Comparison of ENCODE assay signal across 13 mouse cellular contexts in the genomic region with DNA sequence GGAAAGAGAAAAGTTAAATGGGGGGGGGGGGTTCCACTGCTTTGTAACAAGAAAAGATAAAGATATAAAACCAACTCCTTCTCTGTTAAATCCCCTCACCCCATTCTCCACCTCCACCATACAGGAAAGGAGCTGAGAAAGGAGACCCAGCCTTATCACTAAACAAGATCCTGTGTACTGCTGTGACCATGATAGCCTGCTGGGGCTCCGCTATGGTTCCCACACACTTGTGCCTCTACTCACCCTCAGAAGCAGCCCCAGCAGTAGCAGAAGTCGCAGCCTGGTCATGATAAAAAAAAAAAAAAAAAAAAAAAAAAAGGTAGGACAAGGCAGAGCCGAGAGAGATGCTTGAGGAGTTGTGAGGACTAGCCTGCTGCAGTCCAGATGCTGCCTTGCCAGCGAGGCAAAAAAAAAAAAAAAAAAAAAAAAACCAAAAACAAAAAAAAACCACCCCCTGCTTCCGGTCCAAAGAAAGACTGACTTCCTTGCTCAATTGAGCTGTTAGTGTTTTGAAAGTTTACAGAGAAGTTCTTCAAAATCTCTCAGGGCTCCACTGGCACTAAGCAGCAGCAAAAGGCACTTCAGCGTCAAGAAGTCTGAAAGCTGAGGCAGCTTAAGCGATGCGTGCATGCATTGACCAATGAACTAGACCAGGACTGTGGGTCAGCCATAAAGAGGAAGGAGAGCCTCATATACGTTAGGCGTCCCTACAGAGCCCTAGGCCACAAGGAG. TPM values are rescaled to one million over a fixed set of nuclear protein-coding genes. Genes with fewer than 3 reads are reported as not detected.
DNase-seq lines count a peak whose midpoint lies in the region; ATAC-seq and TF ChIP-seq lines count a peak whose summit lies in the region.
"Had no signal": no experiment of that assay in that cellular context is flagged by ENCODE, and none has a peak within 500 bp of the region (broad histone marks: within the 10 kb centered on the region; RNA-seq: fewer than 3 reads in every experiment).

No protein-coding gene starts in this region.

- WGBS in hindbrain, embryonic 16.5 days: 62% methylated on average over 10 of the region's 10 CpGs
- WGBS in forebrain, postnatal 0 days: 63% methylated on average over 10 of the region's 10 CpGs

- no peaks in the 10 kb centered on the region for H3K4me1 ChIP-seq in hindbrain, embryonic 16.5 days (ENCODE audit: control insufficient read depth, insufficient read depth, low read depth, low read length)
- H3K4me1 ChIP-seq in forebrain, postnatal 0 days (ENCODE audit: insufficient read depth): no peaks in the 10 kb centered on the region
- H3K4me1 ChIP-seq: embryonic facial prominence, embryonic 15.5 days; lung, embryonic 15.5 days had no signal

- H3K27ac ChIP-seq in gastrocnemius, adult 2 months: peak overlapping the region; percentile 41
- no peak overlapping the region for H3K27ac ChIP-seq in hindbrain, embryonic 16.5 days (ENCODE audit: low read depth, low read length)
- no peak overlapping the region for H3K27ac ChIP-seq in forebrain, postnatal 0 days (ENCODE audit: low read depth, low read length)
- H3K27ac ChIP-seq: embryonic facial prominence, embryonic 15.5 days; lung, embryonic 15.5 days had no signal

- TF ChIP-seq CTCF in gastrocnemius, adult 2 months (IDR thresholded peaks at IDR 0.05): no peak
- TF ChIP-seq CTCF in forebrain, postnatal 0 days (IDR thresholded peaks at IDR 0.05; ENCODE audit: low read depth): no peak

- no peaks in the 10 kb centered on the region; the same call in 1 of the 2 replicates for H3K27me3 ChIP-seq in hindbrain, embryonic 16.5 days (replicated peaks; ENCODE audit: control insufficient read depth, insufficient read depth, low read length)
- H3K27me3 ChIP-seq in forebrain, postnatal 0 days (ENCODE audit: insufficient read depth, low read length): no peaks in the 10 kb centered on the region
- H3K27me3 ChIP-seq: embryonic facial prominence, embryonic 15.5 days; lung, embryonic 15.5 days had no signal

- intact Hi-C loops in gastrocnemius, adult 2 months (cut with DNase I): no loop called here

- H3K36me3 ChIP-seq in hindbrain, embryonic 16.5 days (ENCODE audit: control insufficient read depth, insufficient read depth, low read length): no peaks in the 10 kb centered on the region
- no peaks in the 10 kb centered on the region for H3K36me3 ChIP-seq in forebrain, postnatal 0 days (ENCODE audit: insufficient read depth)
- H3K36me3 ChIP-seq: embryonic facial prominence, embryonic 15.5 days; lung, embryonic 15.5 days had no signal

- H3K4me2 ChIP-seq in hindbrain, embryonic 16.5 days (ENCODE audit: low read length): no peak overlapping the region
- no peak overlapping the region for H3K4me2 ChIP-seq in forebrain, postnatal 0 days (ENCODE audit: low read depth)
- H3K4me2 ChIP-seq: embryonic facial prominence, embryonic 15.5 days; lung, embryonic 15.5 days had no signal

- ATAC-seq in megakaryocyte-erythroid progenitor cell, adult 5-6 weeks (replicated peaks; ENCODE audit: low FRiP score, low TSS enrichment, poor library complexity, severe bottlenecking): peak; percentile 87
- ATAC-seq in hindbrain, embryonic 16.5 days: no peak
- no peak for ATAC-seq in forebrain, postnatal 0 days

- no peaks in the 10 kb centered on the region for H3K9me3 ChIP-seq in hindbrain, embryonic 16.5 days (ENCODE audit: control insufficient read depth, low read length)
- no peaks in the 10 kb centered on the region for H3K9me3 ChIP-seq in forebrain, postnatal 0 days (ENCODE audit: low read length)
- H3K9me3 ChIP-seq: embryonic facial prominence, embryonic 15.5 days; lung, embryonic 15.5 days had no signal

- peak overlapping the region; percentile 57 for H3K4me3 ChIP-seq in gastrocnemius, adult 2 months
- no peak overlapping the region for H3K4me3 ChIP-seq in hindbrain, embryonic 16.5 days (ENCODE audit: low read length)
- H3K4me3 ChIP-seq in forebrain, postnatal 0 days (ENCODE audit: low read depth, low read length): no peak overlapping the region
- H3K4me3 ChIP-seq: embryonic facial prominence, embryonic 15.5 days; lung, embryonic 15.5 days had no signal

- no peak for DNase-seq in gastrocnemius, adult 2 months
- no peak for DNase-seq in gastrocnemius, postnatal 10 days
- peak; percentile 17 to 24 for DNase-seq in spleen, postnatal 10 days (ENCODE audit: low spot score in 2 of 2)
- no peak for DNase-seq in spleen, adult 12 weeks (ENCODE audit: low spot score)
- no peak for DNase-seq in forebrain, postnatal 0 days
- DNase-seq in adrenal gland, postnatal 10 days: no peak
- DNase-seq: cerebellum, adult 18-20 months; kidney, adult 18-20 months; layer of hippocampus, postnatal 36 days had no signal

- H3K9ac ChIP-seq in hindbrain, embryonic 16.5 days (ENCODE audit: low read depth, low read length): no peak overlapping the region
- no peak overlapping the region for H3K9ac ChIP-seq in forebrain, postnatal 0 days
- H3K9ac ChIP-seq: embryonic facial prominence, embryonic 15.5 days; lung, embryonic 15.5 days had no signal

RNA-seq across cellular contexts. Expression of gene Tnfrsf26, which starts 0.8 kb away (rescaled TPM):
- under 1 TPM; 0.17 to 0.23 TPM for total RNA-seq in gastrocnemius, adult 2 months (2021)
- under 1 TPM; 0.33 to 0.75 TPM for total RNA-seq in gastrocnemius, postnatal 10 days (2021)
- 1.1 and 1.4 TPM in 2 replicates for total RNA-seq in megakaryocyte-erythroid progenitor cell, adult 5-6 weeks (2014; fragmentation: Nextera tagmentation)
- 0.42 and 1.1 TPM in 2 replicates for total RNA-seq in megakaryocyte-erythroid progenitor cell, adult 5-6 weeks (2017)
- polyA plus RNA-seq in hindbrain, embryonic 16.5 days (2015; fragmentation: Nextera tagmentation; extraction: Ambion mirVana): 0.07 and 0.18 TPM in 2 replicates
- total RNA-seq in forebrain, postnatal 0 days (2014; rRNA removed): 0.10 and 0.46 TPM in 2 replicates
- polyA plus RNA-seq in forebrain, postnatal 0 days (2015; fragmentation: Nextera tagmentation; extraction: Ambion mirVana): 0.11 and 0.16 TPM in 2 replicates
- total RNA-seq in adrenal gland, postnatal 10 days (2021): 1 to 10 TPM; 1.1 to 1.5 TPM

RNA-seq across cellular contexts. Expression of gene Tnfrsf22, which starts 21.7 kb away (rescaled TPM):
- total RNA-seq in gastrocnemius, adult 2 months (2021): 1 to 10 TPM in 1 of 2 experiments, under 1 TPM in 1; 0.97 to 2.1 TPM
- total RNA-seq in gastrocnemius, postnatal 10 days (2021): 1 to 10 TPM; 2.5 to 3.9 TPM
- 3.0 and 6.0 TPM in 2 replicates for total RNA-seq in megakaryocyte-erythroid progenitor cell, adult 5-6 weeks (2014; fragmentation: Nextera tagmentation)
- total RNA-seq in megakaryocyte-erythroid progenitor cell, adult 5-6 weeks (2017): 0.08 and 2.7 TPM in 2 replicates
- 2.4 and 5.0 TPM in 2 replicates for polyA plus RNA-seq in hindbrain, embryonic 16.5 days (2015; fragmentation: Nextera tagmentation; extraction: Ambion mirVana)
- total RNA-seq in forebrain, postnatal 0 days (2014; rRNA removed): 1.3 and 1.8 TPM in 2 replicates
- 3.6 and 4.9 TPM in 2 replicates for polyA plus RNA-seq in forebrain, postnatal 0 days (2015; fragmentation: Nextera tagmentation; extraction: Ambion mirVana)
- 1 to 10 TPM; 5.2 to 7.0 TPM for total RNA-seq in adrenal gland, postnatal 10 days (2021)

RNA-seq across cellular contexts. Expression of gene Cars, which starts 27.8 kb away (rescaled TPM):
- 10 to 100 TPM; 37.2 to 42.3 TPM for total RNA-seq in gastrocnemius, adult 2 months (2021)
- total RNA-seq in gastrocnemius, postnatal 10 days (2021): 10 to 100 TPM; 36.0 to 43.5 TPM
- 83.0 and 151 TPM in 2 replicates for total RNA-seq in megakaryocyte-erythroid progenitor cell, adult 5-6 weeks (2014; fragmentation: Nextera tagmentation)
- 82.1 and 85.1 TPM in 2 replicates for total RNA-seq in megakaryocyte-erythroid progenitor cell, adult 5-6 weeks (2017)
- 71.6 and 73.9 TPM in 2 replicates for polyA plus RNA-seq in hindbrain, embryonic 16.5 days (2015; fragmentation: Nextera tagmentation; extraction: Ambion mirVana)
- 51.5 and 68.1 TPM in 2 replicates for total RNA-seq in forebrain, postnatal 0 days (2014; rRNA removed)
- polyA plus RNA-seq in forebrain, postnatal 0 days (2015; fragmentation: Nextera tagmentation; extraction: Ambion mirVana): 58.2 and 74.9 TPM in 2 replicates
- 10 to 100 TPM; 38.7 to 56.6 TPM for total RNA-seq in adrenal gland, postnatal 10 days (2021)

RNA-seq across cellular contexts. Expression of gene Tnfrsf23, which starts 58.0 kb away (rescaled TPM):
- total RNA-seq in gastrocnemius, adult 2 months (2021): 1 to 10 TPM; 3.0 to 4.1 TPM
- total RNA-seq in gastrocnemius, postnatal 10 days (2021): 1 to 10 TPM; 3.6 to 6.3 TPM
- total RNA-seq in megakaryocyte-erythroid progenitor cell, adult 5-6 weeks (2014; fragmentation: Nextera tagmentation): not detected in 2 replicates
- total RNA-seq in megakaryocyte-erythroid progenitor cell, adult 5-6 weeks (2017): 0.80 TPM in 1 of 2 replicates, not detected in the other
- 0.71 and 1.5 TPM in 2 replicates for polyA plus RNA-seq in hindbrain, embryonic 16.5 days (2015; fragmentation: Nextera tagmentation; extraction: Ambion mirVana)
- 1.7 and 1.9 TPM in 2 replicates for total RNA-seq in forebrain, postnatal 0 days (2014; rRNA removed)
- polyA plus RNA-seq in forebrain, postnatal 0 days (2015; fragmentation: Nextera tagmentation; extraction: Ambion mirVana): 0.43 and 0.54 TPM in 2 replicates
- total RNA-seq in adrenal gland, postnatal 10 days (2021): 1 to 10 TPM; 2.4 to 3.0 TPM

Comparison
In these comparisons a context has a peak if more than half of its experiments do, and no peak if none do; other contexts are left out.
1. DNase-seq: peak in spleen, postnatal 10 days (2 of 2); none in gastrocnemius, adult 2 months (single experiment), gastrocnemius, postnatal 10 days (single experiment), spleen, adult 12 weeks (single experiment), forebrain, postnatal 0 days (single experiment) and adrenal gland, postnatal 10 days (single experiment).